Mouse (Mus musculus) mesoderm, embryonic 11.5 days (tissue): ENCODE data around the gene Tbc1d10a.

Experiments used
- DNase-seq: peaks from one replicate; pipeline ENCODE4 v3.0.0-alpha.2; 2012; ENCODE audit warnings: low read depth, low spot score

The Tbc1d10a gene

DNA sequence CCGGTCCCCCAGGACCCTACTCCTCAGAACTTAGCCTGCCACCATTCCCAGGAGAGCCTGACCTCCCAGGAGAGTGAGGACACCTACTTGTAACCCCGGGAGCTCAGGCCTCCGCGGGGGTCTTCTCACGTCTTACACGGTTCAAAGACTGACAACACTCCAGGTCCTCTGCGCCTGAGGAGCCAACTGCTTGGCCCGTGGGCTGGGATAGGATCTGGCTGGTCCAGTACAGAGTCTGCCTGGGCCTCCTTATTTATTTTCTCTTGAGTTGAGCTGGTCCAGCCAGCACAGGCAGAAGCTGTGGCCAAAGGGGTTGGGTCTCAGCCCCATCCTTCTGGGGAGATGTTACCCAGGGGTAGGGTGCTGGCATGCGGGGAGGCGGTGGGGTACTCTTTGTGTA, 28.5 kb downstream of the Tbc1d10a start:
- no peak for DNase-seq

- no peak for DNase-seq
Observed at GRCm38 (mm10) chr11:4216248-4217000, 29.8 kb downstream of the Tbc1d10a start.

- peak; percentile 81 for DNase-seq
Observed at GRCm38 (mm10) chr11:4217914-4218629, 31.5 kb downstream of the Tbc1d10a start, which contains the start of gene Castor1. TSS of gene Castor1 (plus strand) at chr11:4218225.

DNA sequence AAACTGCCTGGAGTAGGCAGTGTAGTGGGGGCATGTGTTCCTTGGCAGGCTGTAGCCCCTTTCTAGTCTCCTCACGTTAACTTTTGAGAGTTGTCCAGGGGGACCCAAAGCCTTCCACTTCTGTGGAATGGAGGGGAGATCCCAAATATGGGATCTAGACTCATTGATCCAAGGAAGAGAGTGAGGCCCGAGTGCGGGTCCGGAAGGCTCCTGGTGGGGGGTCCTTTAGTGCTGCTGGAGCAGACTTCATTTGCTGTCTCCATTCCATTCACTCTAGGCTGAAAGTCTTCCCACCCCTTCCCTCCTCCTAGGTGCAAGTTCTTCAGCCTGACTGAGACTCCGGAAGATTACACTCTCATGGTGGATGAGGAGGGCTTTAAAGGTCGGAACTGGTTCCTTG, 32.0 kb downstream of the Tbc1d10a start:
- DNase-seq = no peak

- DNase-seq = peak; percentile 61
Observed at GRCm38 (mm10) chr11:4219317-4219751, 32.7 kb downstream of the Tbc1d10a start.

DNA sequence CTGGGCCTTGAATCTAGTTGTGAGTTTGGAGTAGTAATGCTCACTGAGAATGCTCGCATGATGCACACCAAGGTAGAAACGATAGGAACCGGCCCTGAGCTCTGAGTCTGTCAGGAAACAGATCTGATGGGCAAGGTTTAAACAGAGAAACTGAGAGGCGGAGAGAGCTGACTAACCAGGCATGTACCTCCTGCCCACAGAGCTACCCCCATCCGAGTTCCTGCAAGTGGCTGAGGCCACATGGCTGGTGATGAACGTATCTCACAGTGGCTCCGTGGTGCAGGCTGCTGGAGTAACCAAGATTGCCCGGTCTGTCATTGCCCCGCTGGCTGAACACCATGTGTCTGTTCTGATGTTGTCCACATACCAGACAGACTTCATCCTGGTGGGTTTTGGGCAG, 33.3 kb downstream of the Tbc1d10a start:
- no peak for DNase-seq

GRCm38 (mm10) chr11:4220443-4221400, 34.1 kb downstream of the Tbc1d10a start:
- DNase-seq = peak; percentile 66

- DNase-seq = no peak
Observed at GRCm38 (mm10) chr11:4222046-4222950, 35.7 kb downstream of the Tbc1d10a start.

GRCm38 (mm10) chr11:4223393-4224188, 37.0 kb downstream of the Tbc1d10a start:
- no peak for DNase-seq

DNA sequence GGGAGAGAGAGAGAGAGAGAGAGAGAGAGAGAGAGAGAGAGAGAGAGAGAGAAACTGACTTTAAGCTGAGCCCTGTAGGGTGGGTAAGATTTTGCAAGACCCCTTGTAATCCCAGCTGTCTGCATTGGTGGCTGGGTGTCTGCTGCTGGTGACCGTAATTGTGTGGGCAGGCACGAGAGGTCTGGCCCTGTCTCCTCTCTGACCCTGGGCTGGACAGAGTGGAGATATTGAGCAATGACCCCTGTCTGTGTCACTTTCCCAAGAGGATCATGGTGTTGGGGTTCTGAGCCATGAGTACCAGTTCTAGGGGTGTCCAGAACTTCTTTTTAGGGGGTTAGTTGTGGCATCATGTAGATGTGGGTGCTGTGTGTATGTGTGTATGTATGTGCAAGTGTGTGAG, 37.6 kb downstream of the Tbc1d10a start:
- DNase-seq = no peak

- no peak for DNase-seq
Observed at GRCm38 (mm10) chr11:4226569-4227325, 40.2 kb downstream of the Tbc1d10a start.

DNA sequence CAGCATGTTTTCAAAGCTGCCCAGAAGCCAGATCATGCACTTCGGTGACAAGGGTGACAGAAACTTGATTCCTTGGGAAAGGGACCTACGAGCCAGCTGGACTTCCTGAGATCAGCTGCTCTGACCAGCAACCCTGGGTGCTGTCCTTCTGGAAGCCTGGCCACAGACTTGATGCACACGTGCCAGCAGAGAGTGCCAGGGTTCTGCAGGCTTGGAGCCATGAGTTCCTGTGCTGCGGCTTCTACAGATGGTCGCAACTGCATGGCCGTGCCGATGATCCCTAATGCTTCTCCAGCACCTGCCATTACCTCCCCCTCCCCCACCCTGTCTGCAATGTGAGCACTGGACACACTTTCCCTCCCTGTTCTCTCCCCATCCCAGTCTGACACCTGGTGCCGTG, 41.9 kb downstream of the Tbc1d10a start:
- no peak for DNase-seq

GRCm38 (mm10) chr11:4229841-4230240, 43.3 kb downstream of the Tbc1d10a start:
- no peak for DNase-seq

- DNase-seq = no peak
Observed at GRCm38 (mm10) chr11:4231435-4231834, 44.8 kb downstream of the Tbc1d10a start.

DNA sequence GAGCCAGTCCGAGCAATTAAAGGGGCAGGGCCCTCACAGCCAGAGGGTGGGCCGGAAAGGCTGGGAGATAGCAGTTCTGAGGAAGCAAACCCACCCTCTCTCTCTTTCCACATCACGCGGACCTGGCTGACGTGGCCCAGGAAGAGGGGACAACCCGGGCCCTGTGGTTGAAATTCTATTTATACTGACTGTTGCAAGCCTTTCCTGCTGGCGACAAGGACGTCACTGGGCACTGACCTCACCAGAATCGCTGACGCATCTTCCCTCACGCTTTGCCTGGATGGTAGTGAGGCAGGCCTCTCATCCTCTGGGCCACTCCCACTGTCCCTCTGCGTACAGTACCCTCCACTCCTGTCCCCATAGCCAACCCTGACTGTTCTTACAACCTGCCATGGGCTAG, 46.1 kb downstream of the Tbc1d10a start:
- no peak for DNase-seq

GRCm38 (mm10) chr11:4235052-4235655, 48.6 kb downstream of the Tbc1d10a start:
- DNase-seq = no peak

GRCm38 (mm10) chr11:4235665-4236545, 49.3 kb downstream of the Tbc1d10a start, which contains the start of gene Osm:
TSS of gene Osm (plus strand) at chr11:4236420.
- no peak for DNase-seq
